Mouse (Mus musculus) forebrain, embryonic 10.5 days (tissue): Measurements from ENCODE around the gene Sh3bgrl2. TPM values are rescaled to one million over a fixed set of nuclear protein-coding genes. Genes with fewer than 3 reads are reported as not detected.

Source experiments
- DNase-seq: peaks from one replicate; pipeline ENCODE4 v3.0.0-alpha.2; 2017; ENCODE audit warnings: low spot score; ENCODE audit errors: extremely low spot score
- H3K27ac ChIP-seq: fragments of 300-500 bp; sonication (generic); 2 replicates; pipeline ENCODE4 v1.5.1; 2016; ENCODE audit warnings: mild to moderate bottlenecking
- H3K27me3 ChIP-seq: fragments of 300-500 bp; sonication (generic); 2 replicates; pipeline ENCODE4 v1.6.1; 2016; ENCODE audit warnings: mild to moderate bottlenecking; ENCODE audit not compliant: poor library complexity, severe bottlenecking
- H3K36me3 ChIP-seq: fragments of 300-500 bp; sonication (generic); replicated peaks from 2 replicates; pipeline ENCODE4 v1.6.1; 2016; ENCODE audit warnings: mild to moderate bottlenecking, moderate library complexity
- H3K4me1 ChIP-seq: fragments of 300-500 bp; sonication (generic); 2 replicates; pipeline ENCODE4 v1.6.1; 2016
- H3K4me3 ChIP-seq: fragments of 300-500 bp; sonication (generic); 2 replicates; pipeline ENCODE4 v1.5.1; 2016; ENCODE audit warnings: mild to moderate bottlenecking, moderate library complexity
- H3K9me3 ChIP-seq: fragments of 300-500 bp; sonication (generic); 2 replicates; pipeline ENCODE4 v1.6.1; 2016; ENCODE audit warnings: mild to moderate bottlenecking, moderate library complexity
- WGBS: fragments of 180-500 bp; shearing (Covaris S2); methylation state at CpG from one replicate; pipeline ENCODE4 v1.1.7; 2016; 5-methylcytosine and 5-hydroxymethylcytosine counted together
- polyA plus RNA-seq: library from polyadenylated mRNA; unstranded; fragments of >200 nt; fragmentation: Nextera tagmentation; extraction: Ambion mirVana; gene quantifications from 2 replicates; pipeline ENCODE4 v1.2.1, GENCODE M21; 2016

The Sh3bgrl2 gene
- polyA plus RNA-seq, 1 experiment from 2014 or later: 12.1 TPM

DNA sequence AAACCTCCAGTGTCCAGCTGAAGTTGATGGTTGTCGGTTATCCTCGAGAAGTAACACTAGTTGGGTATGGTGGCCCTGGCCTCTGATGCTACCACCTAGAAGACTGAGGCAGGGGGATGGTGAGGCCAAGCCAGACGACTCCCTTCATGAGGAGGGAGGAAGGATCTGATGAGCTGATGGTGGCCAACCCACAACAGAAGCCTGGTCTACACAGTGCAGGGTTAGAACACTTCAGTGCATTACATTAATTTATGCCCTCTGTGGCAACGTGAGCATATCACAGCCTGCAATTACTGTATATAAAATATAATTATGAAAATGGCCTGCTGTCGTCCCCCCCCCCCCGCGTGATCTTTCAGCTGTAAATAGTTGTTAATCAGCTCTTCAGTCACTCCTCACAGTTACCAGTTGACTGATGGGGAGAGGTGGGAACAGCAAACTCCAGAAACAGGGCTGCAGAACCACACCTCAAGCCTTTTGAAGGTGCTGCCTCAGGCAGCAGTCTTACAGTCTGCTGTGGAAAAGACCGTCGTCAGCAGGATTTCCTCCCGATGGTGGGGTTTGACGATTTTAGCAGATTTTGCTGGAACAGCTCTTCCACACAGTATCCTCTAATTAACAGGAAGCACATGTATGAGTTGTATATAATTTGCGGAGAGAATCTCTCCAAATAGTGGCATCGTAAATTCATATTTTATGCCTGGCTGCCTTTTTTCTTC, 17.0 kb downstream of the Sh3bgrl2 start:
- Histone ChIP-seq H3K36me3 (no peaks in the 10 kb centered on the region), H3K9me3 (no peaks in the 10 kb centered on the region), H3K4me3 (no peak overlapping the region), H3K27me3 (no peaks in the 10 kb centered on the region), H3K27ac (no peak overlapping the region), H3K4me1 (peaks cover 31% of the 10 kb centered on the region)
- 90% methylated on average over 13 of the region's 13 CpGs for WGBS
- DNase-seq: no peak

DNA sequence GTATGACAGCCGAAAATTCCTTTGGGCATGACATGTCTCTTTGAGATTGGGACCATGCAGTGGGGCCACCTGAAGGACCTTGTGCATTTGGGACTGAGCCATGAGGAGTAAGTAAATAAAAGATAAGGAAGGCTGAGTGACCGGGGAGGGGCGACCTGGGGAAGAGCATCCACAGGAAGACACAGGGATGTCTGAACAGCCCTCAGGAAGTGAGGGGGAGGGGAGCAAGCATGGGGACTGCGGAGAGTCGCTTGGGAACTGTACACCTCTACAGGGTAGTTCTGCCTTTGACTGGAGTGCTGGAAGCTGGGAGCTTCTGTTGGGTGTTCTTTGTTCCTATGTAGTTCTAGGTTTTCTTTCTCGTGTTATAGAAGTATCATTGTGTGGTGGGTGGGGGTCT, 18.0 kb downstream of the Sh3bgrl2 start:
- Histone ChIP-seq H3K9me3 (no peaks in the 10 kb centered on the region), H3K4me1 (peaks cover 36% of the 10 kb centered on the region), H3K27ac (no peak overlapping the region), H3K27me3 (no peaks in the 10 kb centered on the region), H3K36me3 (no peaks in the 10 kb centered on the region), H3K4me3 (no peak overlapping the region)
- 86% methylated on average over 6 of the region's 6 CpGs for WGBS
- no peak for DNase-seq

GRCm38 (mm10) chr9:83568125-83568524, 20.0 kb downstream of the Sh3bgrl2 start:
- no peak overlapping the region for H3K27ac ChIP-seq
- H3K27me3 ChIP-seq: no peaks in the 10 kb centered on the region
- H3K4me1 ChIP-seq: peaks cover 45% of the 10 kb centered on the region
- H3K36me3 ChIP-seq: no peaks in the 10 kb centered on the region
- no peaks in the 10 kb centered on the region for H3K9me3 ChIP-seq
- no peak overlapping the region for H3K4me3 ChIP-seq
- WGBS: 92% methylated on average over 5 of the region's 5 CpGs
- no peak for DNase-seq

DNA sequence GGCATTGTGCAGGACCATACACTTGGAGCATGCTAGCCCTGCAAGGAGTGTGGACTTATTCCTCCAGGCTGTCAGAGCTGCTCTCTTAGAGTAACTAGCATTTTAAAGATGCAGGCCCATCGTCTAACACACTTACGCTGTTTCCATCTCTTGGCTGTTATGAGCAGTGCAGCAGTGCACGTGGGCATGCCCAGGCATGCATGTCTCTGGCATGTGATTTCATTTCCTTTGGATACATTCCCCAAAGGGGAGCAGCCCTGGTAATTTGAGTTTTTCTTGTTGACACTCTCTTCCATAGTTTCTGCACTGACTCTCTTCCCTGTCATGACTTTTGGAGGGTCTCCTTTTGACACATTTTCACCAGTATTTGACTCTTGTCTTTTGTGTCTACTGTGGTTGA, 20.8 kb downstream of the Sh3bgrl2 start:
- Histone ChIP-seq H3K27me3 (no peaks in the 10 kb centered on the region), H3K36me3 (no peaks in the 10 kb centered on the region), H3K27ac (0 out of 2 replicates have a peak overlapping the region, but pooled peaks have one; percentile 9), H3K9me3 (no peaks in the 10 kb centered on the region), H3K4me1 (peaks cover 46% of the 10 kb centered on the region), H3K4me3 (no peak overlapping the region)
- WGBS: 83% methylated on average over 3 of the region's 3 CpGs
- DNase-seq: no peak

DNA sequence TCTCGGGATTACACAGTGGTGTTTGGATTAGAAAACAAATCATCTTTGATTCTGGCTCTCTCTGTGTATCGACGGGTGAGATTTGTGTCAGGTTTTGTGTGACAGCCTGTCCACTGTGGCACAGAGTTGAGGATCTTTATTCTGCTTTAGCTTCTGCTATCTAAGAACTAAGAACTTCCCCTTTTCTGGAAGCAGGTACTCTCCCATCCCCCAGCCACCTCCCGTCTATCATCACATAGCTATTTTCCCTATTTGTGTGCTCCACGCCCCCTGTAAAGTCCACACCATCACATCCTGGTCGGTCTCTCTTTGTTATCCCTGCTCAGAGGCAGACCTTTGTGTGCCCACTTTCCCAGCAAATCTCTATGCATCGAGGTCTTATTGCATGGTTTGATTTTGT, 21.8 kb downstream of the Sh3bgrl2 start:
- no peaks in the 10 kb centered on the region for H3K36me3 ChIP-seq
- no peaks in the 10 kb centered on the region for H3K27me3 ChIP-seq

GRCm38 (mm10) chr9:83571315-83571714, 23.2 kb downstream of the Sh3bgrl2 start:
- no peak overlapping the region for H3K4me3 ChIP-seq
- peaks cover 39% of the 10 kb centered on the region for H3K4me1 ChIP-seq
- no peaks in the 10 kb centered on the region for H3K9me3 ChIP-seq
- H3K27ac ChIP-seq: 0 out of 2 replicates have a peak overlapping the region, but pooled peaks have one; percentile 35
- WGBS: 55% methylated on average over 3 of the region's 3 CpGs
- no peaks in the 10 kb centered on the region for H3K27me3 ChIP-seq
- no peaks in the 10 kb centered on the region for H3K36me3 ChIP-seq
- no peak for DNase-seq

More for the DNA sequence above, 21.8 kb downstream of the Sh3bgrl2 start:
- no peak overlapping the region for H3K4me3 ChIP-seq
- H3K27ac ChIP-seq: no peak overlapping the region
- peaks cover 43% of the 10 kb centered on the region for H3K4me1 ChIP-seq
- no peak for DNase-seq
- WGBS: 78% methylated on average over 7 of the region's 7 CpGs
- H3K9me3 ChIP-seq: no peaks in the 10 kb centered on the region

GRCm38 (mm10) chr9:83572326-83572725, 24.2 kb downstream of the Sh3bgrl2 start:
- no peak overlapping the region for H3K27ac ChIP-seq
- H3K27me3 ChIP-seq: no peaks in the 10 kb centered on the region
- no peak for DNase-seq
- no peak overlapping the region for H3K4me3 ChIP-seq
- H3K36me3 ChIP-seq: no peaks in the 10 kb centered on the region
- H3K4me1 ChIP-seq: peaks cover 46% of the 10 kb centered on the region
- H3K9me3 ChIP-seq: no peaks in the 10 kb centered on the region
- 90% methylated on average over 2 of the region's 2 CpGs for WGBS

GRCm38 (mm10) chr9:83572870-83573269, 24.7 kb downstream of the Sh3bgrl2 start:
- Histone ChIP-seq H3K27me3 (no peaks in the 10 kb centered on the region), H3K4me3 (no peak overlapping the region), H3K27ac (peak overlapping the region; percentile 58; the same call in 1 of the 2 replicates), H3K4me1 (peaks cover 50% of the 10 kb centered on the region), H3K9me3 (no peaks in the 10 kb centered on the region), H3K36me3 (no peaks in the 10 kb centered on the region)
- WGBS: 64% methylated on average over 2 of the region's 2 CpGs
- no peak for DNase-seq

GRCm38 (mm10) chr9:83573588-83573987, 25.5 kb downstream of the Sh3bgrl2 start:
- H3K36me3 ChIP-seq: no peaks in the 10 kb centered on the region
- no peaks in the 10 kb centered on the region for H3K27me3 ChIP-seq
- no peak overlapping the region for H3K4me3 ChIP-seq
- no peak overlapping the region for H3K27ac ChIP-seq
- WGBS: 68% methylated on average over 2 of the region's 2 CpGs
- no peaks in the 10 kb centered on the region for H3K9me3 ChIP-seq
- H3K4me1 ChIP-seq: peaks cover 50% of the 10 kb centered on the region
- no peak for DNase-seq

GRCm38 (mm10) chr9:83575403-83575802, 27.3 kb downstream of the Sh3bgrl2 start:
- H3K27me3 ChIP-seq: no peaks in the 10 kb centered on the region
- H3K36me3 ChIP-seq: no peaks in the 10 kb centered on the region
- no peak overlapping the region for H3K4me3 ChIP-seq
- H3K9me3 ChIP-seq: no peaks in the 10 kb centered on the region
- peaks cover 44% of the 10 kb centered on the region for H3K4me1 ChIP-seq
- 84% methylated on average over 4 of the region's 4 CpGs for WGBS
- no peak for DNase-seq
- H3K27ac ChIP-seq: no peak overlapping the region

DNA sequence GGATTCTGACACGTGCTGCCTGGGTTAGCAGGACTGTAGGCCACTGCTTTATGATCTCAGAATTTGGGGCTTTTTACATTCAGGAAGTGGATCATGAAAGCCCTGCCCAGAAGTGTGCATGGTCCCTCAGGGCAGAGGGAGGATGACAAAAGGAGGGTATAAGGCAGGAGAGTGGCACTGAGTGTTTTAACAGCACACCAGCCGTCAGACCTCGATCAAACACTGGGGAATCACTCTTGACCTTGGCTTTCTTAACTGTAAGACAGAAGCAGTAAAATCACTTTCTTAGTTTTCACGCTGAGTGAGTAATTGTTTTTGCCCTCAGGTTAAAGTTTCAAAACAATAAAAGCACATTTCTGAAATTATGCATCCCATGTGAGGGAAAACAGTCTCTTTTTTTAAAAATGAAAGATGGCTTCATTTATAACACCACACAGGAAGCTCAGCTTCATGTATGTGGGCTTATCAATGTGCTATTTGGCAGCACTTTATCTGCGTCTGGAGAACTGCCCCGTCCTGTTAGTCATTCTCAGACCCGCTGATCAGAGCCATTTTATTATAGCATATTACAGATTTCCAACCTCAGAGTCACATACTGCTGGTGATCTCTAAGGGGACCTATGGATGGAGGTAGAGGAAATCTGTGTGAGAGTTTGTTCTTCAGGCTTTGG, 28.0 kb downstream of the Sh3bgrl2 start:
- no peak overlapping the region for H3K4me3 ChIP-seq
- H3K4me1 ChIP-seq: peaks cover 36% of the 10 kb centered on the region
- no peak overlapping the region for H3K27ac ChIP-seq
- no peaks in the 10 kb centered on the region for H3K27me3 ChIP-seq
- H3K9me3 ChIP-seq: no peaks in the 10 kb centered on the region
- 83% methylated on average over 7 of the region's 7 CpGs for WGBS
- H3K36me3 ChIP-seq: no peaks in the 10 kb centered on the region
- DNase-seq: no peak

DNA sequence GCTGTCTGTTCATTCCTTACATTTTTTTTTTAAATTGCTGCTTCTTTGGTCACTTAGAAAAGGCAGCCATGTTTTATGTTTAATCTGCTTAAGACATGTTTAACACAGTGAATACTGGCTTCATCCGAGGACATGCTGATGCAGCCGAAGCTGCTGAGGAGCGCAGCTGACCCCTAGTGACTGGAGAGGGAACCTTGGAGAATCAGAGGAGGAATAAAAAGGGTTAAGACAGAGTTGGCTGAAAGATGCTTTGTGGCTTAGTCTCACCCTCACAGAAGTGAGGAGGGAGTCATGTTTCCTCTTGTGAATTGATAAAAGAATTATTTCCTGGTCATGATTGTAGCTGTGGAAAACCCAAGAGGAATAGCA, 28.5 kb downstream of the Sh3bgrl2 start:
- no peaks in the 10 kb centered on the region for H3K27me3 ChIP-seq

DNA sequence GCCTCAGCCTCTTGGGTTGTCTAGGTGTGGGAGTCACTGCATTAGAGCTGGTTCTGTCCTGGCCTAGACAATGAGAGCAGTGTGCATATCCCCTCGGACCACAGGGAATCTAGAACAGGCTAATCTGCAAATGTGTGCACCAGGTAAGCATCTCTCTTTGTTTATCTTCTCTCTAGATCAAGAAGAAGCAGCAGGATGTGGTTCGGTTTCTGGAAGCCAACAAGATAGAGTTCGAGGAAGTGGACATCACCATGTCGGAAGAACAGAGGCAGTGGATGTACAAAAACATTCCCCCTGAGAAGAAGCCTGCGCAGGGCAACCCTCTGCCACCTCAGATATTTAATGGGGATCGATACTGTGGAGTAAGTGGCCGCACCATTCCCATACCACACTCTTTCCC, 29.1 kb downstream of the Sh3bgrl2 start:
- H3K4me1 ChIP-seq: peaks cover 29% of the 10 kb centered on the region
- WGBS: 85% methylated on average over 7 of the region's 7 CpGs
- H3K27ac ChIP-seq: peak overlapping the region; percentile 33; the same call in 1 of the 2 replicates
- no peaks in the 10 kb centered on the region for H3K27me3 ChIP-seq
- H3K9me3 ChIP-seq: no peaks in the 10 kb centered on the region
- H3K4me3 ChIP-seq: no peak overlapping the region
- no peak for DNase-seq
- no peaks in the 10 kb centered on the region for H3K36me3 ChIP-seq

More for the DNA sequence above, 28.5 kb downstream of the Sh3bgrl2 start:
- 40% methylated on average over 3 of the region's 3 CpGs for WGBS
- Histone ChIP-seq H3K9me3 (no peaks in the 10 kb centered on the region), H3K4me1 (peaks cover 31% of the 10 kb centered on the region), H3K4me3 (no peak overlapping the region), H3K36me3 (no peaks in the 10 kb centered on the region), H3K27ac (no peak overlapping the region)
- DNase-seq: no peak
